Mouse (Mus musculus) liver, embryonic 14.5 days (tissue): Measurements from ENCODE around the gene Rtp3.

Source experiments
- CTCF ChIP-seq: IDR thresholded peaks from 2 replicates; pipeline ENCODE4 v1.5.1; 2016; ENCODE audit warnings: antibody characterized with exemption, low read depth, control low read depth
- EP300 ChIP-seq: IDR thresholded peaks from 2 replicates; pipeline ENCODE4 v1.6.1; 2016; ENCODE audit warnings: antibody characterized with exemption, low read depth

GRCm38 (mm10) chr9:110994716-110995172 lies 4.4 kb upstream of the Rtp3 start:
- TF ChIP-seq CTCF: peak; percentile 58
- TF ChIP-seq EP300: no peak
